ENCODE assay signal across 9 mouse cellular contexts in genomic region chr1:191419991-191420751, GRCm38 (mm10). TPM values are rescaled to one million over a fixed set of nuclear protein-coding genes. Genes with fewer than 3 reads are reported as not detected.
DNase-seq lines count a peak whose midpoint lies in the region; ATAC-seq lines count a peak whose summit lies in the region.
"Had no signal": no experiment of that assay in that cellular context is flagged by ENCODE, and none has a peak within 500 bp of the region (broad histone marks: within the 10 kb centered on the region; RNA-seq: fewer than 3 reads in every experiment).

No protein-coding gene starts in this region.

- H3K27ac ChIP-seq in heart, embryonic 11.5 days (ENCODE audit: low read depth, low read length), result peak overlapping the region; percentile 86
- H3K27ac ChIP-seq in limb, embryonic 15.5 days, result peak overlapping the region; percentile 67; the same call in 1 of the 2 replicates
- H3K27ac ChIP-seq: hindbrain, embryonic 15.5 days; midbrain, embryonic 12.5 days had no signal

- no peaks in the 10 kb centered on the region for H3K36me3 ChIP-seq in heart, embryonic 11.5 days (ENCODE audit: control insufficient read depth, insufficient read depth, low read length)
- H3K36me3 ChIP-seq in limb, embryonic 15.5 days, result no peaks in the 10 kb centered on the region
- H3K36me3 ChIP-seq: hindbrain, embryonic 15.5 days; midbrain, embryonic 12.5 days had no signal

- DNase-seq in NIH3T3 (ENCODE audit: low read depth), result peak; percentile 20
- peak; percentile 84 for DNase-seq in adrenal gland, postnatal 14 days
- no peak for DNase-seq in layer of hippocampus, adult 11-12 months (ENCODE audit: low spot score)
- no peak for DNase-seq in spleen, postnatal 10 days (ENCODE audit: low spot score in 2 of 2)

- 0 out of 2 replicates have a peak overlapping the region, but pooled peaks have one; percentile 3 for H3K9ac ChIP-seq in heart, embryonic 11.5 days (ENCODE audit: low read depth, low read length)
- H3K9ac ChIP-seq in limb, embryonic 15.5 days, result no peak overlapping the region
- H3K9ac ChIP-seq: hindbrain, embryonic 15.5 days; midbrain, embryonic 12.5 days had no signal

- peak overlapping the region; percentile 7; the same call in 1 of the 2 replicates for H3K4me2 ChIP-seq in heart, embryonic 11.5 days
- no peak overlapping the region for H3K4me2 ChIP-seq in limb, embryonic 15.5 days
- H3K4me2 ChIP-seq: hindbrain, embryonic 15.5 days; midbrain, embryonic 12.5 days had no signal

- WGBS in heart, embryonic 11.5 days (ENCODE audit: insufficient replicate concordance), result 12% methylated on average over 8 of the region's 8 CpGs
- 21% methylated on average over 8 of the region's 8 CpGs for WGBS in limb, embryonic 15.5 days

- no peak for ATAC-seq in heart, embryonic 11.5 days (replicated peaks; ENCODE audit: insufficient number of reproducible peaks, low FRiP score, low TSS enrichment)
- no peak for ATAC-seq in limb, embryonic 15.5 days (ENCODE audit: insufficient number of reproducible peaks, low FRiP score, low TSS enrichment, low read depth)
- no peak for ATAC-seq in megakaryocyte progenitor cell, adult 5-6 weeks (replicated peaks; ENCODE audit: poor library complexity)

- no peaks in the 10 kb centered on the region for H3K9me3 ChIP-seq in heart, embryonic 11.5 days (replicated peaks; ENCODE audit: control insufficient read depth, low read length)
- no peaks in the 10 kb centered on the region for H3K9me3 ChIP-seq in limb, embryonic 15.5 days
- H3K9me3 ChIP-seq: hindbrain, embryonic 15.5 days; midbrain, embryonic 12.5 days had no signal

- H3K4me3 ChIP-seq in heart, embryonic 11.5 days (ENCODE audit: low read depth, low read length), result no peak overlapping the region
- no peak overlapping the region for H3K4me3 ChIP-seq in limb, embryonic 15.5 days
- H3K4me3 ChIP-seq: hindbrain, embryonic 15.5 days; midbrain, embryonic 12.5 days had no signal

- H3K4me1 ChIP-seq in heart, embryonic 11.5 days (ENCODE audit: control insufficient read depth, insufficient read depth, low read length), result peaks cover 32% of the 10 kb centered on the region
- H3K4me1 ChIP-seq in limb, embryonic 15.5 days, result peaks cover 16% of the 10 kb centered on the region
- H3K4me1 ChIP-seq: hindbrain, embryonic 15.5 days; midbrain, embryonic 12.5 days had no signal

- H3K27me3 ChIP-seq in heart, embryonic 11.5 days (ENCODE audit: control insufficient read depth, insufficient read depth, low read length), result no peaks in the 10 kb centered on the region
- no peaks in the 10 kb centered on the region for H3K27me3 ChIP-seq in limb, embryonic 15.5 days
- H3K27me3 ChIP-seq: hindbrain, embryonic 15.5 days; midbrain, embryonic 12.5 days had no signal

RNA-seq across cellular contexts. Expression of gene Ppp2r5a, which starts 17.1 kb away (rescaled TPM):
- total RNA-seq in adrenal gland, postnatal 14 days (2021), result 193 and 243 TPM in 2 replicates
- 41.1 and 43.4 TPM in 2 replicates for polyA plus RNA-seq in heart, embryonic 11.5 days (2014; fragmentation: Nextera tagmentation; extraction: Ambion mirVana)
- polyA plus RNA-seq in limb, embryonic 15.5 days (2015; fragmentation: Nextera tagmentation; extraction: Ambion mirVana), result 19.0 and 20.6 TPM in 2 replicates
- 124 and 129 TPM in 2 replicates for total RNA-seq in megakaryocyte progenitor cell, adult 5-6 weeks (2015)
- 125 and 139 TPM in 2 replicates for total RNA-seq in megakaryocyte progenitor cell, adult 5-6 weeks (2017)

Comparison
In these comparisons a context has a peak if more than half of its experiments do, and no peak if none do; other contexts are left out.
1. DNase-seq: peak in NIH3T3 (single experiment) and adrenal gland, postnatal 14 days (single experiment); none in layer of hippocampus, adult 11-12 months (single experiment) and spleen, postnatal 10 days (0 of 2).